In the genomic region with DNA sequence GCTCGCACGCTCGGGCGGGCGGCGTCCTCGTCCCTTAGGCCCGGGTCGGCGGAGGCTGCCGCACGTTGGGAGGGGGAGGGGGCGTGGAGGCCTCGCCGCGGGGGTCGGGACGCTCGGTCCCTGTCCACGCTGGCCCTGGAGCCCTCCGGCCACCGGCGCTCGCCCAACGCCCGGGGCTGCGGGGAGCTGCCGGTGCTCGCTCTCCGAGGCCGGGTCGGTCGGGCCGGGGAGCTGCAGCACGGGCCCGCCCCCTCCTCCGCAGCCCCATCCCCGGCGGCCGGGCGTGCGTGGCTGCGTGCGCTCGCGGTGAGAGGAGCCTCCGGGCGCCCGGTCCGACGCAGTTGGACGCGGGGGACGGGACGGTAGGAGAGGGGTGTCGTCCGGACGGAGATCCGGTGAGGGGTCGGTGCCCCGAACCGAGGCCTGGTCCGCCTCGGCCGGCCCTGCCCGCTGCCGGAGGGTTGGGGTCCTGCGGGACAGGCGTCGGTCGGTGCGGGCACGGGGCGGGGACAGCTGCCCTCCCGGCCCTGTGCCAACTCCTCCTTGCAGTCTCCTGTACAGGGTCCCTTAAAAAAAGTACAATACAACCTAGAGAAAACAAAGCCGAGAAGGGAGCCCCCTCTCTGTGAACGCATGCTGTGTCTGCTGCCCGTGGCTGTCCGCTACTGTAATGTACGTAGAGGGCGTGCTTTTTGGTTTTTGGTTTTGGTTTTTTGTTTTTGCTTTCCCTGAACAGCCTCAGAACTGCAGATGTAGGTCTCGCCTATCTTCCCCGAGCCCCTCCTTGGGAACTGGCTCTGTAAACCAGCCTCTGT, we compare ENCODE assay signal across 8 mouse cellular contexts. TPM values are rescaled to one million over a fixed set of nuclear protein-coding genes. Genes with fewer than 3 reads are reported as not detected.
A peak's percentile ranks its signal among the peaks of the same experiment; 100 is the strongest.
DNase-seq lines count a peak whose midpoint lies in the region; ATAC-seq lines count a peak whose summit lies in the region.

No protein-coding gene starts in this region.

- no peaks in the 10 kb centered on the region; the same call in 1 of the 2 replicates for H3K9me3 ChIP-seq in erythroblast, embryonic 14.5 days (ENCODE audit: control insufficient read depth, low read length)
- no peaks in the 10 kb centered on the region for H3K9me3 ChIP-seq in intestine, embryonic 14.5 days (ENCODE audit: control insufficient read depth, low read length)

- H3K4me3 ChIP-seq in erythroblast, embryonic 14.5 days (replicated peaks): peak overlapping the region; percentile 97
- peak overlapping the region; percentile 52 for H3K4me3 ChIP-seq in intestine, embryonic 14.5 days (ENCODE audit: low read depth, low read length)

- no peak for ATAC-seq in erythroblast, adult 5-6 weeks (replicated peaks; ENCODE audit: low FRiP score, poor library complexity, severe bottlenecking)
- peak; percentile 71 for ATAC-seq in intestine, embryonic 14.5 days (replicated peaks; ENCODE audit: low FRiP score, low TSS enrichment, low read depth)
- ATAC-seq in megakaryocyte-erythroid progenitor cell, adult 5-6 weeks (replicated peaks; ENCODE audit: low FRiP score, low TSS enrichment, poor library complexity, severe bottlenecking): peak; percentile 24

- intact Hi-C loops in gastrocnemius, postnatal 36 days (cut with DNase I): loop anchor here (5.0 to 10.0 kb wide), 3 partner anchors 51 to 259 kb away; no protein-coding TSS in a partner anchor
- intact Hi-C loops in left cerebral cortex, postnatal 36 days (cut with DNase I): loop anchor here (2.0 kb wide), 3 partner anchors 51 to 135 kb away; no protein-coding TSS in a partner anchor

- no peaks in the 10 kb centered on the region for H3K27me3 ChIP-seq in erythroblast, embryonic 14.5 days (ENCODE audit: control insufficient read depth)
- H3K27me3 ChIP-seq in intestine, embryonic 14.5 days (replicated peaks; ENCODE audit: control insufficient read depth, insufficient read depth, low read length): no peaks in the 10 kb centered on the region

- peak; percentile 29 to 58 for DNase-seq in cerebellum, postnatal 4 days (ENCODE audit: low spot score in 2 of 2)
- peak; percentile 26 to 38 for DNase-seq in gastrocnemius, postnatal 36 days
- peak; percentile 82 for DNase-seq in intestine, embryonic 14.5 days (ENCODE audit: low spot score)
- peak; percentile 62 to 70 for DNase-seq in left cerebral cortex, postnatal 36 days (ENCODE audit: low spot score in 2 of 2)
- peak; percentile 63 for DNase-seq in right cerebral cortex, postnatal 4 days

- peak overlapping the region; percentile 91 for H3K27ac ChIP-seq in intestine, embryonic 14.5 days (ENCODE audit: low read depth)

- H3K4me1 ChIP-seq in erythroblast, embryonic 14.5 days (ENCODE audit: control insufficient read depth): peaks cover 59% of the 10 kb centered on the region
- peaks cover 17% of the 10 kb centered on the region for H3K4me1 ChIP-seq in intestine, embryonic 14.5 days (replicated peaks; ENCODE audit: control insufficient read depth, insufficient read depth, low read length)

- peaks cover 5% of the 10 kb centered on the region for H3K36me3 ChIP-seq in erythroblast, embryonic 14.5 days (ENCODE audit: control insufficient read depth)
- no peaks in the 10 kb centered on the region for H3K36me3 ChIP-seq in intestine, embryonic 14.5 days (ENCODE audit: control insufficient read depth, insufficient read depth, low read length)

- H3K9ac ChIP-seq in intestine, embryonic 14.5 days (ENCODE audit: low read length): peak overlapping the region; percentile 65

- peak overlapping the region; percentile 66 for H3K4me2 ChIP-seq in intestine, embryonic 14.5 days (ENCODE audit: low read length)

- under 1% methylated on average over 73 of the region's 83 CpGs for WGBS in intestine, embryonic 14.5 days

RNA-seq across cellular contexts. Expression of gene Pdcd4, which starts 11.7 kb away (rescaled TPM):
- 0.38 and 0.73 TPM in 2 replicates for polyA plus RNA-seq in erythroblast, embryonic 14.5 days (2012)
- total RNA-seq in erythroblast, adult 5-6 weeks (2015; ENCODE audit: low replicate concordance): 46.9 and 57.7 TPM in 2 replicates
- 66.9 and 99.0 TPM in 2 replicates for total RNA-seq in erythroblast, adult 5-6 weeks (2017; ENCODE audit: low replicate concordance)
- 10 to 100 TPM; 13.6 to 15.8 TPM for total RNA-seq in gastrocnemius, postnatal 36 days (2021)
- 68.8 and 72.9 TPM in 2 replicates for polyA plus RNA-seq in intestine, embryonic 14.5 days (2014; fragmentation: Nextera tagmentation; extraction: Ambion mirVana)
- 100 to 1,000 TPM in 1 of 2 experiments, 10 to 100 TPM in 1; 98.6 to 113 TPM for total RNA-seq in left cerebral cortex, postnatal 36 days (2021)
- total RNA-seq in megakaryocyte-erythroid progenitor cell, adult 5-6 weeks (2014; fragmentation: Nextera tagmentation): 137 and 154 TPM in 2 replicates
- total RNA-seq in megakaryocyte-erythroid progenitor cell, adult 5-6 weeks (2017): 288 and 291 TPM in 2 replicates

RNA-seq across cellular contexts. Expression of gene Shoc2, which starts 40.4 kb away (rescaled TPM):
- polyA plus RNA-seq in erythroblast, embryonic 14.5 days (2012): 0.16 and 0.17 TPM in 2 replicates
- total RNA-seq in erythroblast, adult 5-6 weeks (2015; ENCODE audit: low replicate concordance): 23.6 and 25.1 TPM in 2 replicates
- total RNA-seq in erythroblast, adult 5-6 weeks (2017; ENCODE audit: low replicate concordance): 18.4 and 18.6 TPM in 2 replicates
- total RNA-seq in gastrocnemius, postnatal 36 days (2021): 10 to 100 TPM; 20.6 to 22.9 TPM
- 49.2 and 54.7 TPM in 2 replicates for polyA plus RNA-seq in intestine, embryonic 14.5 days (2014; fragmentation: Nextera tagmentation; extraction: Ambion mirVana)
- total RNA-seq in left cerebral cortex, postnatal 36 days (2021): 10 to 100 TPM; 48.4 to 53.3 TPM
- 36.7 and 42.0 TPM in 2 replicates for total RNA-seq in megakaryocyte-erythroid progenitor cell, adult 5-6 weeks (2014; fragmentation: Nextera tagmentation)
- total RNA-seq in megakaryocyte-erythroid progenitor cell, adult 5-6 weeks (2017): 62.5 and 66.8 TPM in 2 replicates

RNA-seq across cellular contexts. Expression of gene Bbip1, which starts 40.7 kb away (rescaled TPM):
- 0.66 and 0.76 TPM in 2 replicates for polyA plus RNA-seq in erythroblast, embryonic 14.5 days (2012)
- total RNA-seq in erythroblast, adult 5-6 weeks (2015; ENCODE audit: low replicate concordance): 31.3 and 40.5 TPM in 2 replicates
- 18.9 and 28.3 TPM in 2 replicates for total RNA-seq in erythroblast, adult 5-6 weeks (2017; ENCODE audit: low replicate concordance)
- 10 to 100 TPM; 31.2 to 32.1 TPM for total RNA-seq in gastrocnemius, postnatal 36 days (2021)
- polyA plus RNA-seq in intestine, embryonic 14.5 days (2014; fragmentation: Nextera tagmentation; extraction: Ambion mirVana): 89.9 and 91.4 TPM in 2 replicates
- total RNA-seq in left cerebral cortex, postnatal 36 days (2021): 10 to 100 TPM; 53.4 to 54.9 TPM
- 75.9 and 108 TPM in 2 replicates for total RNA-seq in megakaryocyte-erythroid progenitor cell, adult 5-6 weeks (2014; fragmentation: Nextera tagmentation)
- total RNA-seq in megakaryocyte-erythroid progenitor cell, adult 5-6 weeks (2017): 29.9 and 48.3 TPM in 2 replicates

Comparison
In these comparisons a context has a peak if more than half of its experiments do, and no peak if none do; other contexts are left out.
1. DNase-seq: peak in every context shown above with its lines; median percentile 82 in intestine, embryonic 14.5 days; 66 in left cerebral cortex, postnatal 36 days; 63 in right cerebral cortex, postnatal 4 days; 44 in cerebellum, postnatal 4 days; 32 in gastrocnemius, postnatal 36 days.